Comparison of ENCODE assay signal across 21 mouse cellular contexts in the genomic region with DNA sequence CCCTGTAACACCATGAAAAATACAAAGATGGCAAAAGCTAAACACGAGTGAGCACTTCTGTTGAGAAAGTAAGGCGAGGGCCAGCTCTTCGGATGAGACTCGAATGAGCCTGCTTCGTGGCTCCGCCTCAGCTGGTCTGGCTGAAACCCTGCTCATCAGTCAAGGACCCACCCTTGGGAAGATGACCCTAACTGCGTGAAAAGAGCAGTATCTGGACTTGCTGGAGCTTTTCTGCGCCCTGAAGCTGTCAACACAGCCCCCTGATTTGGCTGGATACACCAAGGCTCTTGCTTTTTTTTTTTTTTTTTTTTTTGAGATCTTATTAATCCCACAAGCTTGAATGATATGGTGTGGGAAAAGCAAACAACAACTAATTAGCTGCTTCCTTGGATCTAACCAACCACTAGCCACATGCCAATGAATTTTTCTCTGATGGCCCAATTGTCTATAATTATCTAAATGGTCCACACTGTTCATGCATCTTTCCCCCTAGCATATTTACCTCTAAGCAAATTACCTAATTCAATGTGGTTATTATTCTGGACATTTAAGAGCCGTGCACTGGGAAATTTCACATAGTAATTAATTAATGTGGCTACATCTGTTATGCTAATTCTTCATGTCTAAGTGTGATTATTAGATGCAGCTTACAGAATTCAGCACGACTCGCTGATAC. TPM values are rescaled to one million over a fixed set of nuclear protein-coding genes. Genes with fewer than 3 reads are reported as not detected.
DNase-seq lines count a peak whose midpoint lies in the region; ATAC-seq lines count a peak whose summit lies in the region.
"Had no signal": no experiment of that assay in that cellular context is flagged by ENCODE, and none has a peak within 500 bp of the region (broad histone marks: within the 10 kb centered on the region; RNA-seq: fewer than 3 reads in every experiment).

No protein-coding gene starts in this region.

- 0 out of 2 replicates have a peak, but pooled peaks cover 9% of the 10 kb centered on the region for H3K4me1 ChIP-seq in hindbrain, embryonic 15.5 days (replicated peaks)
- H3K4me1 ChIP-seq in hindbrain, embryonic 11.5 days (replicated peaks; ENCODE audit: control insufficient read depth, insufficient read depth, low read length): no peaks in the 10 kb centered on the region
- peaks cover 10% of the 10 kb centered on the region; the same call in 1 of the 2 replicates for H3K4me1 ChIP-seq in forebrain, embryonic 14.5 days (ENCODE audit: control insufficient read depth, insufficient read depth, low read length)
- H3K4me1 ChIP-seq in midbrain, embryonic 16.5 days (ENCODE audit: control insufficient read depth, insufficient read depth, low read length): peaks cover 3% of the 10 kb centered on the region; the same call in 1 of the 2 replicates
- H3K4me1 ChIP-seq: heart, embryonic 15.5 days; midbrain, embryonic 12.5 days had no signal

- no peak overlapping the region for H3K4me2 ChIP-seq in hindbrain, embryonic 15.5 days
- H3K4me2 ChIP-seq in hindbrain, embryonic 11.5 days (replicated peaks; ENCODE audit: low read depth, low read length): no peak overlapping the region
- H3K4me2 ChIP-seq in forebrain, embryonic 14.5 days (ENCODE audit: low read length): no peak overlapping the region
- H3K4me2 ChIP-seq in midbrain, embryonic 16.5 days (ENCODE audit: low read length): no peak overlapping the region
- H3K4me2 ChIP-seq: heart, embryonic 15.5 days; midbrain, embryonic 12.5 days had no signal

- H3K9me3 ChIP-seq in hindbrain, embryonic 15.5 days: no peaks in the 10 kb centered on the region
- H3K9me3 ChIP-seq in hindbrain, embryonic 11.5 days (ENCODE audit: control insufficient read depth, low read length): no peaks in the 10 kb centered on the region
- H3K9me3 ChIP-seq in forebrain, embryonic 14.5 days (replicated peaks; ENCODE audit: control insufficient read depth, low read length): no peaks in the 10 kb centered on the region
- no peaks in the 10 kb centered on the region for H3K9me3 ChIP-seq in midbrain, embryonic 16.5 days (replicated peaks; ENCODE audit: control insufficient read depth, low read length, poor library complexity, severe bottlenecking)
- H3K9me3 ChIP-seq: G1E; heart, embryonic 15.5 days; midbrain, embryonic 12.5 days had no signal

- no peak overlapping the region for H3K27ac ChIP-seq in hindbrain, embryonic 15.5 days (replicated peaks)
- no peak overlapping the region for H3K27ac ChIP-seq in hindbrain, embryonic 11.5 days (ENCODE audit: low read depth, low read length)
- no peak overlapping the region for H3K27ac ChIP-seq in forebrain, embryonic 14.5 days (ENCODE audit: low read depth, low read length)
- H3K27ac ChIP-seq in midbrain, embryonic 16.5 days (ENCODE audit: low read length): no peak overlapping the region
- H3K27ac ChIP-seq: heart, embryonic 15.5 days; midbrain, embryonic 12.5 days had no signal

- ATAC-seq in hindbrain, embryonic 15.5 days (ENCODE audit: low FRiP score, low read depth): 0 out of 2 replicates have a peak, but pooled peaks have one; percentile 42
- no peak for ATAC-seq in hindbrain, embryonic 11.5 days (ENCODE audit: low FRiP score)
- peak; percentile 88 for ATAC-seq in forebrain, embryonic 14.5 days
- peak; percentile 45; the same call in 1 of the 2 replicates for ATAC-seq in midbrain, embryonic 16.5 days
- ATAC-seq: liver, postnatal 0 days; lung, postnatal 0 days had no signal

- 45% methylated on average over 11 of the region's 11 CpGs for WGBS in hindbrain, embryonic 15.5 days
- WGBS in hindbrain, embryonic 11.5 days: 83% methylated on average over 11 of the region's 11 CpGs
- 46% methylated on average over 11 of the region's 11 CpGs for WGBS in forebrain, embryonic 14.5 days
- WGBS in midbrain, embryonic 16.5 days: 65% methylated on average over 11 of the region's 11 CpGs

- no peak overlapping the region for H3K4me3 ChIP-seq in hindbrain, embryonic 15.5 days
- no peak overlapping the region for H3K4me3 ChIP-seq in hindbrain, embryonic 11.5 days (ENCODE audit: low read depth, low read length)
- no peak overlapping the region for H3K4me3 ChIP-seq in forebrain, embryonic 14.5 days (ENCODE audit: low read depth, low read length)
- no peak overlapping the region for H3K4me3 ChIP-seq in midbrain, embryonic 16.5 days (ENCODE audit: low read depth, low read length)
- H3K4me3 ChIP-seq: heart, embryonic 15.5 days; midbrain, embryonic 12.5 days had no signal

- no peaks in the 10 kb centered on the region for H3K27me3 ChIP-seq in hindbrain, embryonic 15.5 days
- no peaks in the 10 kb centered on the region for H3K27me3 ChIP-seq in hindbrain, embryonic 11.5 days (ENCODE audit: control insufficient read depth, insufficient read depth, low read length)
- H3K27me3 ChIP-seq in forebrain, embryonic 14.5 days (replicated peaks; ENCODE audit: control insufficient read depth, insufficient read depth, low read length): no peaks in the 10 kb centered on the region
- no peaks in the 10 kb centered on the region for H3K27me3 ChIP-seq in midbrain, embryonic 16.5 days (ENCODE audit: control insufficient read depth, insufficient read depth, low read depth, low read length)
- H3K27me3 ChIP-seq: CH12.LX; heart, embryonic 15.5 days; midbrain, embryonic 12.5 days had no signal

- H3K9ac ChIP-seq in hindbrain, embryonic 15.5 days: no peak overlapping the region
- no peak overlapping the region for H3K9ac ChIP-seq in hindbrain, embryonic 11.5 days (ENCODE audit: low read depth, low read length)
- H3K9ac ChIP-seq in forebrain, embryonic 14.5 days (ENCODE audit: low read length): no peak overlapping the region
- no peak overlapping the region for H3K9ac ChIP-seq in midbrain, embryonic 16.5 days (ENCODE audit: low read depth, low read length)
- H3K9ac ChIP-seq: heart, embryonic 15.5 days; liver, postnatal 0 days; midbrain, embryonic 12.5 days had no signal

- intact Hi-C loops in left cerebral cortex, postnatal 25 days (cut with DNase I): no loop called here

- no peak for DNase-seq in hindbrain, embryonic 11.5 days (ENCODE audit: low spot score)
- peak; percentile 62 for DNase-seq in Muller cell, postnatal 12 days (ENCODE audit: inconsistent ontology term)
- peak; percentile 79 for DNase-seq in forebrain, embryonic 14.5 days (ENCODE audit: low spot score)
- no peak for DNase-seq in thymus, postnatal 36 days
- DNase-seq in left cerebral cortex, postnatal 25 days (ENCODE audit: low spot score in 2 of 2): no peak
- DNase-seq: adrenal gland, adult 2 months; B cell, adult 2 months; cerebellum, adult 18-20 months; cerebellum, postnatal 14 days; gastrocnemius, postnatal 36 days; heart, postnatal 36 days; kidney, adult 8-10 months; kidney, postnatal 10 days; liver, postnatal 0 days had no signal

- H3K36me3 ChIP-seq in hindbrain, embryonic 15.5 days: no peaks in the 10 kb centered on the region
- H3K36me3 ChIP-seq in hindbrain, embryonic 11.5 days (ENCODE audit: control insufficient read depth, insufficient read depth, low read length): no peaks in the 10 kb centered on the region
- no peaks in the 10 kb centered on the region for H3K36me3 ChIP-seq in forebrain, embryonic 14.5 days (ENCODE audit: control insufficient read depth, insufficient read depth, low read length)
- no peaks in the 10 kb centered on the region for H3K36me3 ChIP-seq in midbrain, embryonic 16.5 days (ENCODE audit: control insufficient read depth, insufficient read depth, low read length)
- H3K36me3 ChIP-seq: G1E; heart, embryonic 15.5 days; midbrain, embryonic 12.5 days had no signal

RNA-seq across cellular contexts. Expression of gene Nsmce3, which starts 11.5 kb away (rescaled TPM):
- 10.3 and 11.5 TPM in 2 replicates for polyA plus RNA-seq in hindbrain, embryonic 15.5 days (2015; fragmentation: Nextera tagmentation; extraction: Ambion mirVana)
- 12.3 and 12.8 TPM in 2 replicates for polyA plus RNA-seq in hindbrain, embryonic 11.5 days (2014; fragmentation: Nextera tagmentation; extraction: Ambion mirVana)
- polyA plus RNA-seq in forebrain, embryonic 14.5 days (2014; fragmentation: Nextera tagmentation; extraction: Ambion mirVana): 10.8 and 10.9 TPM in 2 replicates
- polyA plus RNA-seq in midbrain, embryonic 16.5 days (2015; fragmentation: Nextera tagmentation; extraction: Ambion mirVana): 10.3 and 11.5 TPM in 2 replicates
- 10 to 100 TPM; 13.3 TPM for total RNA-seq in left cerebral cortex, postnatal 25 days (2021)

Comparison
In these comparisons a context has a peak if more than half of its experiments do, and no peak if none do; other contexts are left out.
1. DNase-seq: peak in Muller cell, postnatal 12 days (single experiment) and forebrain, embryonic 14.5 days (single experiment); none in hindbrain, embryonic 11.5 days (single experiment), thymus, postnatal 36 days (0 of 2) and left cerebral cortex, postnatal 25 days (0 of 2).